Mouse (Mus musculus) heart, postnatal 0 days (tissue): ENCODE measurements around the gene Pmfbp1.

Experiments used
- CTCF ChIP-seq: IDR thresholded peaks from 2 replicates; pipeline ENCODE4 v1.5.1; 2016; ENCODE audit warnings: antibody characterized with exemption, control low read depth, low read depth
- EP300 ChIP-seq: IDR thresholded peaks from 2 replicates; pipeline ENCODE4 v1.6.1; 2016; ENCODE audit warnings: antibody characterized with exemption, low read depth

- TF ChIP-seq CTCF, result no peak
- TF ChIP-seq EP300, result no peak
These were observed 22.0 kb upstream of the Pmfbp1 start for GRCm38 (mm10) chr8:109471876-109472275.
